Mouse (Mus musculus) mouse trophoblast stem cell (cell line): ENCODE measurements at regions not wholly inside any gene's neighbourhood (a gene's known extent, or its start where the extent isn't known, plus 50 kb on each side); places are given as distances from the start of the nearest gene placed in this dataset.

Source experiments
- in situ Hi-C, 2 experiments: fragments of 300-500 bp; cut with MseI, MboI; formaldehyde crosslinking; loops; 2 replicates in 1 of 2; 3 replicates in 1 of 2; pipeline ENCODE4 v1.15.1; 2025

- in situ Hi-C loops: loop anchor here (25.0 kb wide), 1 partner anchor 905 kb away; no protein-coding TSS in a partner anchor
Measured at GRCm38 (mm10) chr11:111442257-111442656, 376.3 kb downstream of the Kcnj2 start.

DNA sequence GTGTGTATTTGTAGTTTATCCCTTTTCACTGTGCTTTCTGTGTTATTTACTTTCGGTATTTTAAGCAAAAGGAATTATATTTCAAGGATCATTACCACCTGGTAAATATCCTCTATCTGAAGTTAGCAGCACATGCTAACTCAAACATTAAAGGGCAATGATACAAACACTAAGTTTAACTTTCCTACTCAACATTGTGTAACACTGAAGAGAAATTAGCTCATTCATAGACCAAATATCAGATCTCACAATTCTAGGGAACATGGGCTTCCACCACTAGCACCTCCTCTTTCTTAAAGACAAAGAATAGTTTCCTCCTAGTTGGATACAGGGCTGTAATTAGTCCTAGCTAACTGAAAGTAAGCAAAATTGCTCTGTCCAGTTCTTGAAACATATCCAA is 377.4 kb downstream of the Kcnj2 start:
- in situ Hi-C loops: loop anchor here (25.0 kb wide), 1 partner anchor 906 kb away; no protein-coding TSS in a partner anchor

GRCm38 (mm10) chr11:111444791-111445190 is 378.8 kb downstream of the Kcnj2 start:
- in situ Hi-C loops: loop anchor here (25.0 kb wide), 1 partner anchor 907 kb away; no protein-coding TSS in a partner anchor

- in situ Hi-C loops: loop anchor here (25.0 kb wide), 1 partner anchor 908 kb away; no protein-coding TSS in a partner anchor
Measured at GRCm38 (mm10) chr11:111445764-111446163, 379.8 kb downstream of the Kcnj2 start.

- in situ Hi-C loops: no loop called here
Measured at GRCm38 (mm10) chr11:111450811-111451494, 385.0 kb downstream of the Kcnj2 start.

- in situ Hi-C loops: no loop called here
Measured at GRCm38 (mm10) chr11:111460046-111460445, 394.1 kb downstream of the Kcnj2 start.

DNA sequence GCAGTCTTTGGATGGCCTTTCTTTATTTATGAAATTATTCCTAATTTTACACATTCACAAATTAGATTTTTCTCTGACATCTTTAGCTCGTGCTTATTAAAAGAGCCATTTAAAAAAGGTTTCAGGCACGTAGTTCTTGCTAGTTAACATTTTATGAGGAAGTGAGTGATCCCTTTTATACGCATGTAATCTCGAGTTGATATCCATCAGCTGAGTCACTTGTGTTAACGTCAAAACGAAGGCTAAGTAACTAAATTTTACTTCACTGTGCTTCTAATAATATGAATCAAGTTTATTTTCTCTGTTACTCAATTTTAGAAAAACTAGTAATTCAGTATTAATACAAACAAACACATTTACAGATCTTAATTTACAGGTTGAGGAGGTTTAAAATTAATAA is 419.0 kb downstream of the Kcnj2 start:
- in situ Hi-C loops: no loop called here

DNA sequence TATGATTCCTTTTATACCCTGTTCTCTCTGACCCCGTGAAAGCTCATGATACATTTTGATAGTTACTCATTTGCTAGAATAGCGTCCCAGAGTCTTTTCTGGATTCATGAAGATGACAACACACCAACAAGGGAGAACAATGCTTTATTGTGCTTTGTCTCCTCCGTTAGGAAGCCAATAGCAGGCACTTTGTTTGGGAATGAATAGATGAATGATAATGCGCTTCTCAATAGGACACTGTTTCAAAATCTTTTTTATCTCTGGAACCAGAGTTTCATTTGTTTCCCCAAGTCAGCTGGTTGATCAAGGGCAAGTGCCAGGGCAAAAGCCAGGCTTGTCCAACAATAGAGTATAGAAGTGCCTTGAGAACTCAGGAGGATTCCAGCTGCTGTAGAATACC is 446.5 kb downstream of the Kcnj2 start:
- in situ Hi-C loops: no loop called here

DNA sequence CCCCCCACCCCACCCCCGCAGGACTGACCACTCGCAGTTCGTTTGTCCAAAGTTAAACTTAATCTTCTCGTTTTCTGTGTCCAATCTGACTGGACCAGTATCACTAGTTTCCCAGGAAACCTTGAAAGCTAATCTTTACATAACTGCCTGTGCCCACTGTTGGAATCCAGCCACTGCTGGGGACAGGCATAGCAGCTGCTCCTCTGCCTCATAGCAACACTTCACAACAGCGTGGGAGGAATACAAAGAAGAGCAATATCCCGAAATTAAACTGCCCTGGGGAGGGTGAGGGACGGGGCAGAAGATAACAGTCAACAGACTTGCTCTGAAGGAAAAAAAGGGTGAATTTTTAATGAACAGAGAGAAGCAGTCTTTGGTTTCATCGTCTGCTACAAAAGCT is 456.8 kb downstream of the Kcnj2 start:
- in situ Hi-C loops: no loop called here

DNA sequence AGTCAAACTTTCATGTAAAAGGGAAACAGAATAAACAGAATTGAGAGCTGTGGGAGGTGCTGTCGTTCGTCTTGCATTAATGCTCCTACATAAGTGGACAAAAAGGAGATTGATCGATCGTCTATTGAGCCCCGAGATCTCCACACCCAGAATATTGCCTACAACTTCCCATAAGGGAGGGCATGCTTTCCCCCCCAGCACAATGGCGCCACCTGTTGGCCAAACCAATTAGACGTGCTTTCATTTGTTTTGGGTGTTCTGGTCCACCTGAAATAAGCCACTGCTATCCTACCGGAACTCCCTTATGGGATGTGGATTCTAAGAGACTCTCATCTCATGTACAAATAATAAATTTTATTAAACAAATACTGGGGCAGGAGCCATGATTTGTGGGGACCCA is 457.5 kb downstream of the Kcnj2 start:
- in situ Hi-C loops: no loop called here

GRCm38 (mm10) chr11:111526010-111526742 is 460.2 kb downstream of the Kcnj2 start:
- in situ Hi-C loops: loop anchor here (25.0 kb wide), 2 partner anchors 1261 to 1636 kb away; partner anchors contain the start of gene Sox9 (in 1 of the 2)

DNA sequence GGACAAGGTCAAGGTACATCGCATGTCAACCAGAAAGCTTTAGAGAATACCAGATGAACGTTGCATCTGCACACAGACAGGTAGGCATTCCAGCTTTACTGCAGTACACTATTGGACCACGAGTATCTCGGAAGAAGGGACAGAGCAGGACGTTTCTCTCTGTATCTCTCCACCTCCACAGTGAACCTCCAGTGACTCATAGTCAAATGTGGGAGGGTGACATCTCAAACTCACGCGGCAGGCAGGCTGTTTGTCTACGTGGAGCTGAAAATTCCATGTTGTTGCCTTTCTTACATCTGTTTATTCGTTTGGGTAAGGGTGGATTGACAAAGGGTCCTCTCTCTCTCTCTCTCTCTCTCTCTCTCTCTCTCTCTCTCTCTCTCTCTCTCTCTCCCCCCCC is 463.6 kb downstream of the Kcnj2 start:
- in situ Hi-C loops: loop anchor here (25.0 kb wide), 2 partner anchors 1258 to 1633 kb away; partner anchors contain the start of gene Sox9 (in 1 of the 2)

DNA sequence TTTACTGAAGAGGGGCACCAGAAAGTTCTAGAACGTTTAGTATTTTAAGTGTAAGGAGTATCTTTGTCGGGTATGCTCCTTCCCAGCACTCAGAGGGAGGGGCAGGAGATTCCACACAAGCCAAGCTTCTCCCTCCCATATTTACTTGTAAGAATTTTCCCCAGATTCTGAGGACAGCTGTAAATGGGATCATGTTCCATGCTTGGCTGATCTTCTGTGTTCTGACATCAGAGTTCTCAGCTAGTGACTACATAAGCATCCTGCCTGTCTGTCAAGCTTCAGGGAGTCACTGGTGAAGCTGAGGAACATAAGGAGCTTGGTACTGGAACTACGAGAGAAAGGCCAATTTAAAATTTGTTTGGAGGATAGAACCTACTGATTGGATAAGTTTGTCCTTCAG is 464.9 kb downstream of the Kcnj2 start:
- in situ Hi-C loops: loop anchor here (25.0 kb wide), 2 partner anchors 1256 to 1631 kb away; partner anchors contain the start of gene Sox9 (in 1 of the 2)

DNA sequence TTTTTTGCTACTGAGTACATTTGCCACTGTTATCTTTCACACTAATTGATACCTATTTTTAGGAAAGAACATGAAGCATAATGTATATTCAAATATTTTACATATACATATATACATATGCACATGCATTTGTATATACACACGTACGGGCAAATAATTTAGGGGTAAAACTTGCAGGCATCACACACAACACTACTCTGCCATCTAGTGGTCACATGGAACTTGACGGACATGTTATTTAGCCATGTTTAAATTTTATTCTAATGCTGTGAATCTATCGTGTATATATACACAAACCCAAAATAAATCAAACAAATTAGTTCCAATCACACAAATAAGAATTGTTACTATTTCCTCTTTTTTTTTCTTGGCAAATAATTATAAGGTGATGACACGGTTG is 466.5 kb downstream of the Kcnj2 start:
- in situ Hi-C loops: loop anchor here (25.0 kb wide), 2 partner anchors 1255 to 1630 kb away; partner anchors contain the start of gene Sox9 (in 1 of the 2)

DNA sequence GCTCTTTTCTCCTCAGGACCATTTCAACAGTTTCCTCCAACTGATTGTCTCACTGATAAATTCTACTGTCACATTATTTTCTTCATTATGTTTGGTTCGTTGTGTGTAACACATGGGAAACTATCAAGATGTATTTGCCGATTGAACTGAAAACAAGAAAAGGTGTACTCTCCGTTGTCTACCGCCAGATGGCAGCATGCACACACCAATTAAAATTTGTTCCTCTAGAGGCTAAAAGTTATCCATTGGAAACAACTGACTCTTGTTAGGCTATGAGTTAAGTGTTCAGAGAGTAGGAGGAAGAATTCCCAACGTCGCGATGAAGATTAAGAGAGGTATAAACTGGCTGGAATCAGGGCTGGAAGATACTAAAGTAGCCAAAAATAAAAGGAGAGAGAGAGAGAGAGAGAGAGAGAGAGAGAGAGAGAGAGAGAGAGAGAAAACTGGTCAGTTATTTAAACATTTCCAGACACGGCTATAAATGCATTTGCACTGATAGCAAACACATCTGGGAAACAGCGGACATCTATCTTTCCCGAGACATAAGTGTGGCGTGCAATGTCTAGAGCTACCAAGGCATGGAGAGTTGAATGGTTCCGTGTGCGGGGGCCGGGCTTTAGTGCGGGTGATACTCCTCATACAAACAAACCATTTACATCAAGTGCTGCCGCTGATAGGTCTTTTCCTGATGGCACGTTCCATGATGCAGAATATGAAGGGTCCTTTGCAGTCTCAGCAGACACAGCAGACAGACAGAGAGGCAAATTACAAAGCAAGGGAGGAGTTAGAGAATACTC is 470.3 kb downstream of the Kcnj2 start:
- in situ Hi-C loops: loop anchor here (25.0 kb wide), 2 partner anchors 1251 to 1626 kb away; partner anchors contain the start of gene Sox9 (in 1 of the 2)

- in situ Hi-C loops: loop anchor here (25.0 kb wide), 2 partner anchors 1250 to 1625 kb away; partner anchors contain the start of gene Sox9 (in 1 of the 2)
Measured at GRCm38 (mm10) chr11:111537654-111538053, 471.7 kb downstream of the Kcnj2 start.

- in situ Hi-C loops: loop anchor here (25.0 kb wide), 2 partner anchors 1247 to 1622 kb away; partner anchors contain the start of gene Sox9 (in 1 of the 2)
Measured at GRCm38 (mm10) chr11:111539960-111540359, 474.0 kb downstream of the Kcnj2 start.

DNA sequence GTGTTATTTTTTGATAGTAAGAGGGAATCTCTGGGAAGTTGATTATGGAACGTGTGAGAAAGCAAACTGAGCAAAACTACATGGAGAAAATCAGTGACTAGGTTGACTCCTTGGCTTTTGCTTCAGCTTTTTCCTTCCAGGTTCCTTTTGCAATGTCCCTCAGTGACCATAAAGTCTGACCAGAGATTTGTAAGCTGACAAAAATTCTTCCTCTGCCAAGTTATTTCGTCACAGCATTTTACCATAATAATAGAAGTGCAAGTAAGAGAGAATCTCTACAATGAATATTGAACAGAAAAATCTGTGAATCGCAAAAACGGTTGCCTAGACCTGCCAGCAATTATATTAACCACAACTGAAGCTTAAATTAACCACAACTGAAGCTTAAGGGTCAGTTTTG is 479.3 kb downstream of the Kcnj2 start:
- in situ Hi-C loops: loop anchor here (25.0 kb wide), 2 partner anchors 1242 to 1617 kb away; partner anchors contain the start of gene Sox9 (in 1 of the 2)

- in situ Hi-C loops: no loop called here
Measured at GRCm38 (mm10) chr11:111555131-111555530, 489.2 kb downstream of the Kcnj2 start.

- in situ Hi-C loops: no loop called here
Measured at GRCm38 (mm10) chr11:111555615-111556014, 489.7 kb downstream of the Kcnj2 start.
